In genomic region chr16:38088629-38089446, GRCm38 (mm10) we compare ENCODE assay signal across 8 mouse cellular contexts. TPM values are rescaled to one million over a fixed set of nuclear protein-coding genes. Genes with fewer than 3 reads are reported as not detected.
DNase-seq lines count a peak whose midpoint lies in the region; ATAC-seq lines count a peak whose summit lies in the region.

Gene Gsk3b, plus strand, starts transcription at chr16:38089001.

- peak within 1 kb of the TSS; percentile 99 for H3K9ac ChIP-seq in hindbrain, embryonic 14.5 days

- H3K9me3 ChIP-seq in hindbrain, embryonic 14.5 days (ENCODE audit: control insufficient read depth, low read length) = no peaks in the 10 kb centered on the region

- peaks cover 21% of the 10 kb centered on the region for H3K4me1 ChIP-seq in hindbrain, embryonic 14.5 days (replicated peaks; ENCODE audit: control insufficient read depth, insufficient read depth, low read length)

- peak within 1 kb of the TSS; percentile 97 for H3K4me3 ChIP-seq in hindbrain, embryonic 14.5 days (replicated peaks; ENCODE audit: low read length)

- H3K36me3 ChIP-seq in hindbrain, embryonic 14.5 days (replicated peaks; ENCODE audit: control insufficient read depth, insufficient read depth) = no peaks in the 10 kb centered on the region

- WGBS in hindbrain, embryonic 14.5 days = under 1% methylated on average over 67 of the region's 69 CpGs

- peak within 1 kb of the TSS; percentile 100 for H3K27ac ChIP-seq in hindbrain, embryonic 14.5 days

- ATAC-seq in hindbrain, embryonic 14.5 days (ENCODE audit: low FRiP score) = peak; percentile 94

- DNase-seq in R1 (ENCODE audit: low read depth, low spot score) = peak; percentile 100
- DNase-seq in cerebellum, postnatal 25 days = peak; percentile 99 to 100
- DNase-seq in frontal cortex, postnatal 25 days (ENCODE audit: low spot score in 2 of 2) = peak; percentile 98 to 99
- peak; percentile 99 for DNase-seq in hindbrain, embryonic 14.5 days (ENCODE audit: low spot score)
- peak; percentile 100 for DNase-seq in layer of hippocampus, postnatal 36 days
- DNase-seq in lung, postnatal 36 days = peak; percentile 100
- DNase-seq in retina, postnatal 1 day = peak; percentile 100
- peak; percentile 98 to 100 for DNase-seq in urinary bladder, adult 18-20 months (ENCODE audit: low spot score in 2 of 2)

- H3K4me2 ChIP-seq in hindbrain, embryonic 14.5 days (replicated peaks) = peak within 1 kb of the TSS; percentile 68

- no peaks in the 10 kb centered on the region for H3K27me3 ChIP-seq in hindbrain, embryonic 14.5 days (ENCODE audit: control insufficient read depth, insufficient read depth, low read length)

RNA-seq across cellular contexts. Expression of gene Gsk3b, which starts in this region (rescaled TPM):
- polyA plus RNA-seq in hindbrain, embryonic 14.5 days (2014; fragmentation: Nextera tagmentation; extraction: Ambion mirVana) = 164 and 171 TPM in 2 replicates
- 100 to 1,000 TPM; 153 to 155 TPM for total RNA-seq in layer of hippocampus, postnatal 36 days (2021)

Comparison
In these comparisons a context has a peak if more than half of its experiments do, and no peak if none do; other contexts are left out.
1. Peak in every context shown above with its lines: DNase-seq, ATAC-seq, H3K4me3 ChIP-seq and H3K27ac ChIP-seq.